ENCODE assay signal across 11 mouse cellular contexts in the genomic region with DNA sequence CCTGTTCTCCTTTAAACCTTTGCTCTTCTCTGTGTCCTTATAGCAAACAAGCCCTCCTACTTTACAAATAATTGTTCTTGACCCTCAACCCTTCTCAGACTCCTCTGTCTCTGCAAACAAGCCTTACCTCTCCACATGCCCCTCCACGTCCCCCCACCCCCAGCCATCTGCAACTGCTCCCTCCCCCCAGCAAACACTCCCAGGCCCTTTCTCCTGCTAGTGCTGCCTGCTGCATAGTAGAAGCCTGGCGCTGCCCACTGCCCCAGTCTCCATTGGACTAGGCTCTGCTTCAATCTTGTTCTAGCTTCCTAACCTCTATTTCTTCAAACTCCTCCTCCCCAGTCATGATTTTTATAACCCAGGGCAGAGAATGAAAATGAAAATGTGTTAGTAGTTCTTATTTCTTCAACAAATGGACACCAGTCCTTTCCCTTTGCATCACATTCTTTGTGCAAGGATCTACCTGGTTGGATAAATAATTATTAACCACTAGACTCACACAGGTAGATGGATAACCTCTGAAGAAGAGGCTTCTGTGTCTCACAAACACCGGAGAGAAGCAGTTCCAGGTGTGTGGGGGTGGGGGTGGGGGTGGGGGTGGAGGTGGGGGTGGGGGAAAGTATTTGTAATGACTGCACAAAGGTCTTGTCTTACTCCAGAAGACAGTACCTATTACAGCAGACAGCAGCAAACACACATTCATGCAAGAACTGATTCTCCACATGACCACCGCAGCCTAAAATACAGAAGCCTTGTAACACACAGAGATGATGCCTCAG.
DNase-seq lines count a peak whose midpoint lies in the region; ATAC-seq lines count a peak whose summit lies in the region.
"Had no signal": no experiment of that assay in that cellular context is flagged by ENCODE, and none has a peak within 500 bp of the region (broad histone marks: within the 10 kb centered on the region; RNA-seq: fewer than 3 reads in every experiment).

No protein-coding gene starts in this region.

- peaks cover 7% of the 10 kb centered on the region; the same call in 1 of the 2 replicates for H3K36me3 ChIP-seq in heart, embryonic 11.5 days (ENCODE audit: control insufficient read depth, insufficient read depth, low read length)
- no peaks in the 10 kb centered on the region for H3K36me3 ChIP-seq in lung, embryonic 15.5 days
- H3K36me3 ChIP-seq in limb, embryonic 11.5 days (ENCODE audit: control insufficient read depth, insufficient read depth, low read length) = no peaks in the 10 kb centered on the region
- H3K36me3 ChIP-seq in stomach, embryonic 16.5 days (ENCODE audit: control insufficient read depth, insufficient read depth, low read length) = no peaks in the 10 kb centered on the region

- no peak overlapping the region for H3K9ac ChIP-seq in heart, embryonic 11.5 days (ENCODE audit: low read depth, low read length)
- H3K9ac ChIP-seq in lung, embryonic 15.5 days = no peak overlapping the region
- H3K9ac ChIP-seq in limb, embryonic 11.5 days (ENCODE audit: low read length) = no peak overlapping the region
- H3K9ac ChIP-seq in stomach, embryonic 16.5 days (ENCODE audit: low read length) = no peak overlapping the region; the same call in 1 of the 2 replicates

- no peak overlapping the region for H3K4me3 ChIP-seq in heart, embryonic 11.5 days (ENCODE audit: low read depth, low read length)
- no peak overlapping the region for H3K4me3 ChIP-seq in lung, embryonic 15.5 days
- no peak overlapping the region for H3K4me3 ChIP-seq in limb, embryonic 11.5 days (ENCODE audit: low read depth, low read length)
- no peak overlapping the region for H3K4me3 ChIP-seq in stomach, embryonic 16.5 days (replicated peaks; ENCODE audit: low read length)
- H3K4me3 ChIP-seq: erythroblast, embryonic 14.5 days had no signal

- peaks cover 4% of the 10 kb centered on the region; the same call in 1 of the 2 replicates for H3K9me3 ChIP-seq in heart, embryonic 11.5 days (replicated peaks; ENCODE audit: control insufficient read depth, low read length)
- no peaks in the 10 kb centered on the region for H3K9me3 ChIP-seq in lung, embryonic 15.5 days
- no peaks in the 10 kb centered on the region for H3K9me3 ChIP-seq in limb, embryonic 11.5 days (ENCODE audit: control insufficient read depth, low read length)
- no peaks in the 10 kb centered on the region for H3K9me3 ChIP-seq in stomach, embryonic 16.5 days (replicated peaks; ENCODE audit: control insufficient read depth, low read length)

- H3K27me3 ChIP-seq in heart, embryonic 11.5 days (ENCODE audit: control insufficient read depth, insufficient read depth, low read length) = no peaks in the 10 kb centered on the region
- no peaks in the 10 kb centered on the region for H3K27me3 ChIP-seq in lung, embryonic 15.5 days
- no peaks in the 10 kb centered on the region for H3K27me3 ChIP-seq in limb, embryonic 11.5 days (ENCODE audit: control insufficient read depth, insufficient read depth, low read length)
- no peaks in the 10 kb centered on the region for H3K27me3 ChIP-seq in stomach, embryonic 16.5 days (ENCODE audit: control insufficient read depth, insufficient read depth, low read length)

- 54% methylated on average over 4 of the region's 4 CpGs for WGBS in heart, embryonic 11.5 days (ENCODE audit: insufficient replicate concordance)
- WGBS in lung, embryonic 15.5 days = 42% methylated on average over 4 of the region's 4 CpGs
- WGBS in limb, embryonic 11.5 days = 46% methylated on average over 4 of the region's 4 CpGs
- whole genome bisulfite sequencing in stomach, embryonic 16.5 days = 33% methylated on average over 4 of the region's 4 CpGs

- peak overlapping the region; percentile 34; the same call in 1 of the 2 replicates for H3K4me2 ChIP-seq in heart, embryonic 11.5 days
- no peak overlapping the region for H3K4me2 ChIP-seq in lung, embryonic 15.5 days
- no peak overlapping the region; the same call in 1 of the 2 replicates for H3K4me2 ChIP-seq in limb, embryonic 11.5 days (ENCODE audit: low read depth, severe bottlenecking)
- no peak overlapping the region; the same call in 1 of the 2 replicates for H3K4me2 ChIP-seq in stomach, embryonic 16.5 days (ENCODE audit: low read depth, low read length)

- DNase-seq in heart, postnatal 10 days = no peak
- no peak for DNase-seq in lung, postnatal 4 days
- DNase-seq in limb, embryonic 11.5 days (ENCODE audit: low spot score) = no peak
- no peak for DNase-seq in layer of hippocampus, postnatal 36 days
- DNase-seq: adrenal gland, postnatal 10 days had no signal

- peak overlapping the region; percentile 79 for H3K27ac ChIP-seq in heart, embryonic 11.5 days (ENCODE audit: low read depth, low read length)
- H3K27ac ChIP-seq in lung, embryonic 15.5 days = peak overlapping the region; percentile 60
- peak overlapping the region; percentile 55; the same call in 1 of the 2 replicates for H3K27ac ChIP-seq in limb, embryonic 11.5 days (replicated peaks; ENCODE audit: low read depth, low read length)
- peak overlapping the region; percentile 66 for H3K27ac ChIP-seq in stomach, embryonic 16.5 days (ENCODE audit: low read length)
- H3K27ac ChIP-seq: macrophage had no signal

- intact Hi-C loops in heart, postnatal 10 days (cut with DNase I) = no loop called here

- H3K4me1 ChIP-seq in heart, embryonic 11.5 days (ENCODE audit: control insufficient read depth, insufficient read depth, low read length) = peaks cover 22% of the 10 kb centered on the region
- peaks cover 47% of the 10 kb centered on the region for H3K4me1 ChIP-seq in lung, embryonic 15.5 days
- H3K4me1 ChIP-seq in limb, embryonic 11.5 days (ENCODE audit: control insufficient read depth, insufficient read depth, low read length) = peaks cover 26% of the 10 kb centered on the region
- peaks cover 27% of the 10 kb centered on the region for H3K4me1 ChIP-seq in stomach, embryonic 16.5 days (ENCODE audit: control insufficient read depth, insufficient read depth, low read length)

- no peak for ATAC-seq in heart, embryonic 11.5 days (replicated peaks; ENCODE audit: insufficient number of reproducible peaks, low FRiP score, low TSS enrichment)
- peak; percentile 44; the same call in 1 of the 2 replicates for ATAC-seq in lung, embryonic 15.5 days (ENCODE audit: borderline replicate concordance, extremely low read depth, low FRiP score, low TSS enrichment)
- no peak; the same call in 1 of the 2 replicates for ATAC-seq in limb, embryonic 11.5 days (ENCODE audit: insufficient number of reproducible peaks, low FRiP score, low TSS enrichment, low read depth)
- no peak for ATAC-seq in stomach, embryonic 16.5 days (ENCODE audit: insufficient read depth, low FRiP score)
- no peak for ATAC-seq in erythroblast, adult 5-6 weeks (replicated peaks; ENCODE audit: low FRiP score, poor library complexity, severe bottlenecking)
